Mouse (Mus musculus): ENCODE results near the gene Abhd18.
A peak's percentile ranks its signal among the peaks of the same experiment; 100 is the strongest.

Abhd18 gene

DNA sequence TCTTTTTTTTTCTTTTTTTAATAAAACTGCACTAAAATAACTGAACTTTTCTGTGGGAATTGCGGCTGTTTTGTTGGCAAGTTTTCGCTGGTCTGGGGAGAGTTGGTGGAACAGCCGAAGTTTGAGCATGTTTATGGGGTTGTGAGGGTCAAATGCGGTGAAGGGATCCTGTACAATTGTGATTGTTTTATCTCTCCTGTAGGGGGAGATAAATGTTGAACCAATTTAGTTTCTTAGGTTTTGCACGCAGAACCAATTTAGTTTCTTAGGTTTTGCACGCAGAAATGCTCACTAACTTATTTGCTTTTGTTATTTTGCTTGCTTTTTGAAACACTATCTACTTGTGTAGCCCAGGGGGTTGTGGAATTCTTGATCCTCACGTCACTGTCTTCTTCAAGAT is 104.6 kb downstream of the Abhd18 start:
- peak in 1 of 2 experiments; percentile 15 for DNase-seq

- no peak for DNase-seq
Measured at GRCm38 (mm10) chr3:40952606-40953005, 105.8 kb downstream of the Abhd18 start.

GRCm38 (mm10) chr3:40954792-40955191 is 108.0 kb downstream of the Abhd18 start:
- DNase-seq = no peak

- DNase-seq = no peak
Measured at GRCm38 (mm10) chr3:40958831-40959230, 112.1 kb downstream of the Abhd18 start.

GRCm38 (mm10) chr3:40980758-40981157 is 134.0 kb downstream of the Abhd18 start:
- DNase-seq = no peak

DNA sequence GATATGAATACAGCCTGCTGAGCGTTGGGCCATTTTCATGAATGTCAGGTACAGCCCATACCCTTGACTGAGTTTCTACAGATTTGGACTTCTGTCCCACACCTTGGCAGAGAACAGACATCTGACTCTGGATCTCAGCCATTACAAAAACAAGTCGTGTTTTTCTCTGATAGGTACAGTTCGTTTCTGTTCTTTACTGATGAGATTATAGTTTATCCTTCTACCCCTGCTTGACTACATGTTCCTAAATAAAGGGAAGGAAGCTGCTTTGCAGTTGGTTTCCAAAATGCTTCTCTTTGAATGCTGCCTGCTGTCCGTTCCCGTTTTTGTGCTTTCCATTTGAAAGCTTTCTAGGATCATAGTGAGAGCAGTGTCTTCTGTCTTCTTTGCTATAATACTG is 140.8 kb downstream of the Abhd18 start:
- DNase-seq = no peak

Data from cerebellum, adult 18-20 months (tissue).